Mouse (Mus musculus): ENCODE measurements around the gene Arhgap33.
"Not testable (repeated sequence)": the region's sequence is repeated elsewhere in the genome, so short reads cannot be mapped to it uniquely, and the experiment has no call there.

Arhgap33 gene

GRCm38 (mm10) chr7:30495506-30496042, 39.3 kb downstream of the Arhgap33 start:
- DNase-seq (ENCODE audit: low spot score), result not testable (repeated sequence)

- DNase-seq (ENCODE audit: low spot score), result no peak
These were observed 41.4 kb downstream of the Arhgap33 start, which contains the start of gene Prodh2 for GRCm38 (mm10) chr7:30493401-30493931. Gene Prodh2 (plus strand): TSS chr7:30493622.

GRCm38 (mm10) chr7:30492765-30493164, 42.1 kb downstream of the Arhgap33 start:
- DNase-seq (ENCODE audit: low spot score), result peak; percentile 62

GRCm38 (mm10) chr7:30490957-30491307, 43.9 kb downstream of the Arhgap33 start:
- no peak for DNase-seq (ENCODE audit: low spot score)

- peak; percentile 62 for DNase-seq (ENCODE audit: low spot score)
These were observed 44.5 kb downstream of the Arhgap33 start for GRCm38 (mm10) chr7:30490251-30490956.

- no peak for DNase-seq (ENCODE audit: low spot score)
These were observed 50.6 kb downstream of the Arhgap33 start for GRCm38 (mm10) chr7:30484250-30484649.

- no peak for DNase-seq (ENCODE audit: low spot score)
These were observed 57.2 kb downstream of the Arhgap33 start for GRCm38 (mm10) chr7:30477415-30478381.

- DNase-seq (ENCODE audit: low spot score), result not testable (repeated sequence)
These were observed 58.7 kb downstream of the Arhgap33 start for GRCm38 (mm10) chr7:30476136-30476535.

GRCm38 (mm10) chr7:30474999-30475398, 59.9 kb downstream of the Arhgap33 start:
- no peak for DNase-seq (ENCODE audit: low spot score)

- DNase-seq (ENCODE audit: low spot score), result peak; percentile 40
These were observed 62.4 kb downstream of the Arhgap33 start for GRCm38 (mm10) chr7:30472411-30472810.

Measured in c-Kit-positive CD71-positive TER-119-positive erythroid progenitor cells, embryonic 14.5 days (primary cell).